Mouse (Mus musculus): ENCODE data around the gene Eef1akmt3. TPM values are rescaled to one million over a fixed set of nuclear protein-coding genes. Genes with fewer than 3 reads are reported as not detected.

The Eef1akmt3 gene
- total and polyA plus RNA-seq, 2 experiments from 2014 or later, result 0.14 to 0.15 TPM

GRCm38 (mm10) chr10:127059968-127060916, 18.9 kb upstream of the Eef1akmt3 start, which contains the start of gene March9:
Gene March9, minus strand, starts transcription at chr10:127060184.
- peak within 1 kb of the TSS; percentile 88 for H3K4me2 ChIP-seq (ENCODE audit: low read depth)
- WGBS, result 1% methylated on average over 63 of the region's 72 CpGs
- peaks cover 33% of the 10 kb centered on the region for H3K36me3 ChIP-seq (ENCODE audit: insufficient read depth)
- H3K9ac ChIP-seq, result peak within 1 kb of the TSS; percentile 96
- H3K4me1 ChIP-seq (ENCODE audit: insufficient read depth), result peaks cover 20% of the 10 kb centered on the region
- peak within 1 kb of the TSS; percentile 96 for H3K27ac ChIP-seq (ENCODE audit: low read depth, low read length)
- TF ChIP-seq CTCF (IDR thresholded peaks at IDR 0.05; ENCODE audit: low read depth), result no peak
- H3K4me3 ChIP-seq (ENCODE audit: low read depth, low read length), result peak within 1 kb of the TSS; percentile 88
- peak; percentile 55 for ATAC-seq
- DNase-seq, result peak; percentile 91
- no peaks in the 10 kb centered on the region for H3K9me3 ChIP-seq (ENCODE audit: low read length)
- H3K27me3 ChIP-seq (ENCODE audit: insufficient read depth, low read length), result no peaks in the 10 kb centered on the region

GRCm38 (mm10) chr10:127059174-127059967, 18.1 kb upstream of the Eef1akmt3 start:
- ATAC-seq (0 out of 2 replicates have a peak, but pooled peaks have one; percentile 0), DNase-seq (peak; percentile 56)
- peak overlapping the region; percentile 88 for H3K4me3 ChIP-seq (ENCODE audit: low read depth, low read length)
- no peaks in the 10 kb centered on the region for H3K9me3 ChIP-seq (ENCODE audit: low read length)
- peak overlapping the region; percentile 96 for H3K27ac ChIP-seq (ENCODE audit: low read depth, low read length)
- H3K4me2 ChIP-seq (ENCODE audit: low read depth), result peak overlapping the region; percentile 88
- H3K36me3 ChIP-seq (ENCODE audit: insufficient read depth), result peaks cover 36% of the 10 kb centered on the region
- 7% methylated on average over 35 of the region's 92 CpGs for WGBS
- no peaks in the 10 kb centered on the region for H3K27me3 ChIP-seq (ENCODE audit: insufficient read depth, low read length)
- no peak for TF ChIP-seq CTCF (IDR thresholded peaks at IDR 0.05; ENCODE audit: low read depth)
- H3K9ac ChIP-seq, result peak overlapping the region; percentile 96
- peaks cover 14% of the 10 kb centered on the region for H3K4me1 ChIP-seq (ENCODE audit: insufficient read depth)

GRCm38 (mm10) chr10:127058708-127059107, 17.4 kb upstream of the Eef1akmt3 start:
- H3K9ac ChIP-seq, result peak overlapping the region; percentile 96
- ATAC-seq (no peak), DNase-seq (no peak)
- peak overlapping the region; percentile 88 for H3K4me3 ChIP-seq (ENCODE audit: low read depth, low read length)
- H3K9me3 ChIP-seq (ENCODE audit: low read length), result no peaks in the 10 kb centered on the region
- H3K4me1 ChIP-seq (ENCODE audit: insufficient read depth), result peaks cover 14% of the 10 kb centered on the region
- 3% methylated on average over 8 of the region's 8 CpGs for WGBS
- no peaks in the 10 kb centered on the region for H3K27me3 ChIP-seq (ENCODE audit: insufficient read depth, low read length)
- H3K4me2 ChIP-seq (ENCODE audit: low read depth), result peak overlapping the region; percentile 88
- peak overlapping the region; percentile 96; the same call in 1 of the 2 replicates for H3K27ac ChIP-seq (ENCODE audit: low read depth, low read length)
- TF ChIP-seq CTCF (IDR thresholded peaks at IDR 0.05; ENCODE audit: low read depth), result no peak
- H3K36me3 ChIP-seq (ENCODE audit: insufficient read depth), result peaks cover 42% of the 10 kb centered on the region

- H3K4me1 ChIP-seq (ENCODE audit: insufficient read depth), result peaks cover 14% of the 10 kb centered on the region
- peak; percentile 92 for TF ChIP-seq CTCF (IDR thresholded peaks at IDR 0.05; ENCODE audit: low read depth)
- ATAC-seq, result peak; percentile 26
- H3K4me2 ChIP-seq (ENCODE audit: low read depth), result peak overlapping the region; percentile 88
- H3K27ac ChIP-seq (ENCODE audit: low read depth, low read length), result no peak overlapping the region
- WGBS, result 3% methylated on average over 9 of the region's 9 CpGs
- H3K4me3 ChIP-seq (ENCODE audit: low read depth, low read length), result peak overlapping the region; percentile 88
- H3K36me3 ChIP-seq (ENCODE audit: insufficient read depth), result peaks cover 43% of the 10 kb centered on the region
- peak overlapping the region; percentile 96; the same call in 1 of the 2 replicates for H3K9ac ChIP-seq
- H3K9me3 ChIP-seq (ENCODE audit: low read length), result no peaks in the 10 kb centered on the region
- H3K27me3 ChIP-seq (ENCODE audit: insufficient read depth, low read length), result no peaks in the 10 kb centered on the region
- DNase-seq, result peak; percentile 80
Observed at GRCm38 (mm10) chr10:127058161-127058560, 16.8 kb upstream of the Eef1akmt3 start.

- no peak for TF ChIP-seq CTCF (IDR thresholded peaks at IDR 0.05; ENCODE audit: low read depth)
- peaks cover 46% of the 10 kb centered on the region for H3K36me3 ChIP-seq (ENCODE audit: insufficient read depth)
- H3K4me1 ChIP-seq (ENCODE audit: insufficient read depth), result 0 out of 2 replicates have a peak, but pooled peaks cover 7% of the 10 kb centered on the region
- H3K27me3 ChIP-seq (ENCODE audit: insufficient read depth, low read length), result no peaks in the 10 kb centered on the region
- no peak for DNase-seq
- no peaks in the 10 kb centered on the region for H3K9me3 ChIP-seq (ENCODE audit: low read length)
- no peak for ATAC-seq
- WGBS, result 90% methylated on average over 20 of the region's 20 CpGs
- H3K27ac ChIP-seq (ENCODE audit: low read depth, low read length), result no peak overlapping the region
- no peak overlapping the region for H3K9ac ChIP-seq
- no peak overlapping the region for H3K4me3 ChIP-seq (ENCODE audit: low read depth, low read length)
- no peak overlapping the region for H3K4me2 ChIP-seq (ENCODE audit: low read depth)
Observed at GRCm38 (mm10) chr10:127056490-127056889, 15.2 kb upstream of the Eef1akmt3 start.

GRCm38 (mm10) chr10:127055406-127055805, 14.1 kb upstream of the Eef1akmt3 start:
- H3K4me2 ChIP-seq (ENCODE audit: low read depth), result no peak overlapping the region
- peaks cover 46% of the 10 kb centered on the region for H3K36me3 ChIP-seq (ENCODE audit: insufficient read depth)
- DNase-seq (no peak), ATAC-seq (no peak)
- no peaks in the 10 kb centered on the region for H3K9me3 ChIP-seq (ENCODE audit: low read length)
- H3K9ac ChIP-seq, result no peak overlapping the region
- peaks cover 5% of the 10 kb centered on the region for H3K27me3 ChIP-seq (ENCODE audit: insufficient read depth, low read length)
- 93% methylated on average over 8 of the region's 8 CpGs for WGBS
- no peak overlapping the region for H3K4me3 ChIP-seq (ENCODE audit: low read depth, low read length)
- 0 out of 2 replicates have a peak, but pooled peaks cover 7% of the 10 kb centered on the region for H3K4me1 ChIP-seq (ENCODE audit: insufficient read depth)
- no peak for TF ChIP-seq CTCF (IDR thresholded peaks at IDR 0.05; ENCODE audit: low read depth)
- H3K27ac ChIP-seq (ENCODE audit: low read depth, low read length), result no peak overlapping the region

All from forebrain, postnatal 0 days (tissue).